Mouse (Mus musculus): ENCODE measurements around the gene Lsamp.

DNA sequence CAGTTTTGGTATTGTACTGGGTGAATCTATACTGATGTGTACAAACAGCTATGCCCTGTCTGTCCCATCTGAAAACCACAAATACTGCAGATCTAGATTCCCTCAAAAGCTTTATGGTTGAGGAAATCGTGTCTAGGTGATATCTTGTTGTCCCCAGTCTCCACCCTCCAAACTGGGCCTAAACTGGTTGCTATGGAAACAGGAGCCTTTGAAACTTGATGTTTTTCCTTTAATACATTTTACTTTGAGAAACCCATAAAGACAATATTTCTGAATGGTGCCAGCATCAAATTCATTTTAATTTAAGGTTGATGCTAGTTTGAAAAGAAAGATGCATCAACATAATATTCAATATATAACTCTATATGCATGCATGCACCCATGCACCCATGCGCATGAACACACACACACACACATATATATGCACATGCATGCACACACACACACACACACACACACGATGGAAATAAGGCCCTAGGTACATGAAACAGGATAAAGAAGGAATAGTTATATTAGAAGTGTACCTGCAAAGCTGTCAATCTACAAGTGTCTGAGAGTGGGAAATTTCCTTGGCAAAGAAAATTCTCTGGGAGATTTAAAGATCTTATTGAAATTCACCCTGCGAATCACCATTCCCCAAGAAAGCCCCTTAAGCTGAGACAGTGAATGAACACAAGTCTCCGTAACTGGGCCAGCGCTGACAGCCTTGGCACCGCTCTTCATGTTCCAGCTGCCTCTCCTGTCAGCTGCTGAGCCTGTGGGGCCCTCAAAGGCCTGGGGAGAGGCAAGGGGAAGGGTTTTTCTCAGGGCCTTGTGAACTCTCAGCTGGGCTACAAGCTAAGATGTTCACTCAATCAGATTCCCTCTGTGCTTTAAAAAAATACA is 525.2 kb downstream of the Lsamp start:
- TF ChIP-seq CTCF (IDR thresholded peaks at IDR 0.05; ENCODE audit: low read depth) (no peak), EP300 (IDR thresholded peaks at IDR 0.05; ENCODE audit: low read depth) (no peak)
